Comparison of ENCODE assay signal across 8 mouse cellular contexts in the genomic region with DNA sequence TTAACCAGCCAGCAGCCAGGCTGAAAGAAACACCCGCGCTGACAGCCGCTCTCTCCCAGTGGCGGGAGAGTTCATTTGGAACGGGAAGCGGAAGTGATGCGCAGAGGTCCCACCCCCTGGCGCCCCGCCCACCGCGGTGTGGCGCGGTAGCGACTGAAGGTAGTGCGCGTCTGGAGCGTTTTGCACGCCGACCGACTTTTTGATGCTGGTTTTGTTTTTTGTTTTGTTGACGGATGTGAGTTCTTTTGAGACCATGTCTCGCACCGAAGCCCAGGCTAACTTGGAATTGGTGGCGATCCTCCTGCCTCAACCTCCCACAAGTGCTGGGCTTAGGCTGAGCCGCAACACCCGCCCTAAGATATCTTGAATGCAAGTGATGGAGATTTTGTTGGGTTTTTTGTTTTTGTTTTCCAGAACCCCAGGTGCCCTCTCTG. TPM values are rescaled to one million over a fixed set of nuclear protein-coding genes. Genes with fewer than 3 reads are reported as not detected.
DNase-seq lines count a peak whose midpoint lies in the region; ATAC-seq and TF ChIP-seq lines count a peak whose summit lies in the region.

A gene (minus strand): TSS at position 88 of the 434 bp plus-strand sequence.

- peak within 1 kb of the TSS; percentile 88 for H3K9ac ChIP-seq in hindbrain, embryonic 16.5 days (ENCODE audit: low read depth, low read length)

- peak; percentile 26; the same call in 1 of the 2 replicates for TF ChIP-seq CTCF in gastrocnemius, adult 2 months (IDR thresholded peaks at IDR 0.05)

- peak within 1 kb of the TSS; percentile 92 for H3K4me3 ChIP-seq in gastrocnemius, adult 2 months
- peak within 1 kb of the TSS; percentile 81 for H3K4me3 ChIP-seq in hindbrain, embryonic 16.5 days (ENCODE audit: low read length)

- H3K9me3 ChIP-seq in hindbrain, embryonic 16.5 days (ENCODE audit: control insufficient read depth, low read length), result no peaks in the 10 kb centered on the region

- H3K4me2 ChIP-seq in hindbrain, embryonic 16.5 days (ENCODE audit: low read length), result peak within 1 kb of the TSS; percentile 82

- H3K27me3 ChIP-seq in hindbrain, embryonic 16.5 days (replicated peaks; ENCODE audit: control insufficient read depth, insufficient read depth, low read length), result no peaks in the 10 kb centered on the region

- H3K27ac ChIP-seq in gastrocnemius, adult 2 months, result peak within 1 kb of the TSS; percentile 80
- H3K27ac ChIP-seq in hindbrain, embryonic 16.5 days (ENCODE audit: low read depth, low read length), result peak within 1 kb of the TSS; percentile 95

- H3K4me1 ChIP-seq in hindbrain, embryonic 16.5 days (ENCODE audit: control insufficient read depth, insufficient read depth, low read depth, low read length), result peaks cover 5% of the 10 kb centered on the region

- intact Hi-C loops in gastrocnemius, adult 2 months (cut with DNase I), result loop anchor here (5.0 kb wide), 2 partner anchors 53 to 298 kb away; no protein-coding TSS in a partner anchor

- peak; percentile 89 for ATAC-seq in activated CD4-positive, CD25-positive, alpha-beta regulatory T cell, adult 4 months
- ATAC-seq in hindbrain, embryonic 16.5 days, result peak; percentile 93
- peak; percentile 92 for ATAC-seq in megakaryocyte, adult 5-6 weeks (ENCODE audit: poor library complexity, severe bottlenecking)

- no peaks in the 10 kb centered on the region for H3K36me3 ChIP-seq in hindbrain, embryonic 16.5 days (ENCODE audit: control insufficient read depth, insufficient read depth, low read length)

- under 1% methylated on average over 26 of the region's 26 CpGs for WGBS in hindbrain, embryonic 16.5 days

- peak; percentile 80 to 91 for DNase-seq in cerebellum, postnatal 4 days (ENCODE audit: low spot score in 2 of 2)
- peak; percentile 91 for DNase-seq in gastrocnemius, adult 2 months
- peak; percentile 79 for DNase-seq in left cerebral cortex, adult 8-10 months (ENCODE audit: low spot score in 2 of 2)
- peak; percentile 88 for DNase-seq in right cerebral cortex, adult 18-20 months
- peak; percentile 52 for DNase-seq in urinary bladder, postnatal 10 days (ENCODE audit: low spot score)

RNA-seq across cellular contexts. Expression of the gene that starts here (rescaled TPM):
- 10 to 100 TPM; 24.2 to 31.5 TPM for polyA plus RNA-seq in activated CD4-positive, CD25-positive, alpha-beta regulatory T cell, adult 4 months (2017; shearing (Covaris generic))
- 1 to 10 TPM; 1.2 to 1.3 TPM for total RNA-seq in gastrocnemius, adult 2 months (2021)
- 21.5 and 23.6 TPM in 2 replicates for polyA plus RNA-seq in hindbrain, embryonic 16.5 days (2015; fragmentation: Nextera tagmentation; extraction: Ambion mirVana)
- 1 to 10 TPM; 6.5 to 7.9 (median 7.4) TPM for total RNA-seq in left cerebral cortex, adult 8-10 months (2022)
- total RNA-seq in megakaryocyte, adult 5-6 weeks (2015), result 35.7 and 45.3 TPM in 2 replicates
- total RNA-seq in megakaryocyte, adult 5-6 weeks (2017), result 48.3 and 51.7 TPM in 2 replicates

Comparison
In these comparisons a context has a peak if more than half of its experiments do, and no peak if none do; other contexts are left out.
1. Peak in every context shown above with its lines: DNase-seq, ATAC-seq, H3K4me3 ChIP-seq and H3K27ac ChIP-seq.
2. RNA of the gene that starts here (total RNA-seq): 35.7 to 51.7 TPM in megakaryocyte, adult 5-6 weeks; 6.5 to 7.9 TPM in left cerebral cortex, adult 8-10 months and 1.2 to 1.3 TPM in gastrocnemius, adult 2 months; every median in the first group is over 4 times any median in the second.